Mouse (Mus musculus): ENCODE data around the gene Tpsg1. TPM values are rescaled to one million over a fixed set of nuclear protein-coding genes. Genes with fewer than 3 reads are reported as not detected.

Tpsg1 gene
- not detected for polyA plus RNA-seq (2017; shearing (Covaris generic))

DNA sequence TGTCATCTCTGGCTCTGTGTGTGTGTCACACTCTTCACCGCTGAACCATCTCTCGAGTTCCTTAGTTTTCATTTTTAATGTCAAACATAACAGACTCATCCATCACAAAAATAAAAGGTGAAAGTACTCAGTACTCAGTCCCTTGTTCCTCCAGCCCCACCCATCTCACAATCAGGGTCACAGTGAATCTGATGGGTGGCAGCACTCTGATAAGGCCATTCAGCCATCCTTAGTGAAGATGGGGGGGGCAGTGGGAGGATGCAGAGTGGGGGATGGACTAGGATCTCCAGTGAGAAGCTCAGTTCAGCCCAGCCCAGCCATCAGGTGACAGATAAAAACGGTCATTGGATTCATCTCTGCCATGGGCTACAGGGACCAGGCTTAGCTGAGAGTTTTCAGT lies at the start of gene Tpsg1:
Gene Tpsg1 (plus strand): TSS at position 301 of the 400 bp plus-strand sequence.

DNA sequence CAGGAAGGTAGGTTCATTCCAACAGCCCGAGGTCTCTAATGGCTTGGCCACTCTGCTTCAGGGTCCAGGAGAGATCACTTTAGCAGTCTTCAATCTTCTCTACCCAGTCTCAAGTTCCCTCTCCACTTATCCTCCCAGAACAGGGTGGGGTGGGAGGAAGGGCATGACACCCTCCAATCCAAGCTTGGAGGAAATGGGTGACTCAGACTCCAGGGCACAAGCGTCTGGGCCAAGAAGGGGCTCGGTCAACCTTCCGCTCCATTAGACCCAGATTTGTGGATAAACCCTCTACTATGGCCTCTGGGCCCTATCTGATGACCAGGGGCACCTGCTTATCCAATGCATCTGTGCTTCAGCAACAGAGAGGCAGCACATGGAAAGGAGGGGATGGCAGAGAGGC lies 23.6 kb upstream of the Tpsg1 start, which contains the start of gene Tpsab1:
Gene Tpsab1 (minus strand): TSS at position 101 of the 400 bp plus-strand sequence.

DNA sequence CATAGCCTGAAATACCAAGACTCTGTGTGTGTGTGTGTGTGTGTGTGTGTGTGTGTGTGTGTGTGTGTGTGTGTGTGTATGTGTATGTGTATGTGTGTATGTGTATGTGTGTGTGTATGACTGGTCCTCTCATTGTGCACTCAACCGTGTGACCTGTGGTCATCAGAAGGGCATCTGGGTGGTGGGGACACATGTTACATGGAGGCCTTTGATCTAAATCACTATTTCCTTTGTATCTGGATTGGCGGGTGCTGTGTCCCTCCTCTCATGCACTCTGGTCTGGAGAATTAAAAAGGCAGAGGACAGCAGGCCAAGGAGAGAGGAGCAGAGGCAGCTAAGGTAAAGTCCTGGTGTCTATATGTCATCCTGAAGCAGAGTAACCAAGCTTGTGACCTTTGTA lies 3.1 kb upstream of the Tpsg1 start, which contains the start of gene Tpsb2:
Gene Tpsb2 (plus strand): TSS at position 301 of the 400 bp plus-strand sequence.

Other genes starting within 250 kb of the Tpsg1 start
- gene Ptx4, start 248.5 kb upstream of the Tpsg1 start, polyA plus RNA-seq (2017; shearing (Covaris generic)), result not detected
- 29.9 TPM for gene Clcn7, start 235.9 kb upstream of the Tpsg1 start, polyA plus RNA-seq (2017; shearing (Covaris generic))
- not detected for gene Ccdc154, start 206.8 kb upstream of the Tpsg1 start, polyA plus RNA-seq (2017; shearing (Covaris generic))
- gene Gm38655, start 193.8 kb upstream of the Tpsg1 start, polyA plus RNA-seq (2017; shearing (Covaris generic)), result not detected
- gene BC003965, start 184.7 kb upstream of the Tpsg1 start, polyA plus RNA-seq (2017; shearing (Covaris generic)), result 17.8 TPM
- gene Unkl, start 180.9 kb upstream of the Tpsg1 start, polyA plus RNA-seq (2017; shearing (Covaris generic)), result 57.0 TPM
- gene Gnptg, start 129.1 kb upstream of the Tpsg1 start, polyA plus RNA-seq (2017; shearing (Covaris generic)), result 85.8 TPM
- gene Tsr3, start 129.1 kb upstream of the Tpsg1 start, polyA plus RNA-seq (2017; shearing (Covaris generic)), result 36.6 TPM
- gene Baiap3, start 112.9 kb upstream of the Tpsg1 start, polyA plus RNA-seq (2017; shearing (Covaris generic)), result 2.6 TPM
- 587 TPM for gene Ube2i, start 94.7 kb upstream of the Tpsg1 start, polyA plus RNA-seq (2017; shearing (Covaris generic))
- not detected for gene Prss34, start 70.9 kb upstream of the Tpsg1 start, polyA plus RNA-seq (2017; shearing (Covaris generic))
- not detected for gene Prss28, start 60.6 kb upstream of the Tpsg1 start, polyA plus RNA-seq (2017; shearing (Covaris generic))
- not detected for gene Prss29, start 50.6 kb upstream of the Tpsg1 start, polyA plus RNA-seq (2017; shearing (Covaris generic))
- gene Tpsab1, start 23.7 kb upstream of the Tpsg1 start, polyA plus RNA-seq (2017; shearing (Covaris generic)), result not detected
- gene Tpsb2, start 3.0 kb upstream of the Tpsg1 start, polyA plus RNA-seq (2017; shearing (Covaris generic)), result not detected
- not detected for gene Cacna1h, start 64.5 kb downstream of the Tpsg1 start, polyA plus RNA-seq (2017; shearing (Covaris generic))
- not detected for gene Tekt4, start 85.3 kb downstream of the Tpsg1 start, polyA plus RNA-seq (2017; shearing (Covaris generic))
- not detected for gene Sstr5, start 128.0 kb downstream of the Tpsg1 start, polyA plus RNA-seq (2017; shearing (Covaris generic))
- gene Sox8, start 201.4 kb downstream of the Tpsg1 start, polyA plus RNA-seq (2017; shearing (Covaris generic)), result 0.12 TPM
- gene Lmf1, start 209.8 kb downstream of the Tpsg1 start, polyA plus RNA-seq (2017; shearing (Covaris generic)), result 17.9 TPM